Mouse (Mus musculus): Measurements from ENCODE around the gene Olfr1510.
A peak's percentile ranks its signal among the peaks of the same experiment; 100 is the strongest.

Gene Olfr1510

DNA sequence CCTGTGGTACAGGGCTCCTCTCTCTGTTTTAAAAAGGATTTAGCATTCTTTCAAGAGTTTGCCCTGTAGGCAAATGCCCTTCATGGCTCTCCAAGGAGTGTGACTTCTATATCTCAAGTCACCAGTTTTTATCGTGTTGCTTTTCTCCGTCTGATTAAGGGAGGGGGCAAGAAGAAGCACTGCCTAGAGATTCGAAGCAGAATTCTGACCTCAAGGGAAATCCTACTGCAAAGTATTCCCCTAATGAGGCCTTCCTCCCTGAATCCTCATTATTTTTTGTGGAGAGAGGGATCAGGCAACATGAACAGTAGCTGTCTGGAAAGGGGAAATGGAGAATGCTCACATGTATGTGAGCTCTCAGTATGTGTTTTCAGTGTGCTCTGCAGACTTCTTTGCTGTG lies at the start of gene Olfr1510:
Olfr1510 (minus strand) TSS at position 101 of the 400 bp plus-strand sequence.
- no peak for DNase-seq (ENCODE audit: low read depth)

DNA sequence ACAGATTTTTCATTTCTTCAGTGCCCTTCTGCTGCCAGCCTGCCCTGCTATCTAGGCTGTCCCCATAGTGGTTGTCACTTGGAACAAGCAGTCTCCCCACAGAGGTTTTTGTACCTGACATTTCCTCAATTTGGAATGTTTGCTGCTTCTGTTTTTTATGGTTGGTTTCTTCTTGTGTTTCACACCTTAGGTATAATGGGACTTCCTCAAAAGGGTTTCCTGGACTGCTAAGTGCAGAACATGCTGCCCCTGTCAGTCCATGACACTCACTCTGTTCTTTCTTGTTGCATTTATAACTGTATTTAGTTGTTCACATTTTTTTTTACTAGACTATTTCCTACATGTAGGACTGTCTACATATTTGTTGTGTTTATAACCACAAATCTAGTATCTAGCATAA lies 47.8 kb upstream of the Olfr1510 start:
- no peak for DNase-seq (ENCODE audit: low read depth)

- DNase-seq (ENCODE audit: low read depth): peak; percentile 60
These were observed 37.0 kb upstream of the Olfr1510 start for GRCm38 (mm10) chr14:52451138-52451537.

DNA sequence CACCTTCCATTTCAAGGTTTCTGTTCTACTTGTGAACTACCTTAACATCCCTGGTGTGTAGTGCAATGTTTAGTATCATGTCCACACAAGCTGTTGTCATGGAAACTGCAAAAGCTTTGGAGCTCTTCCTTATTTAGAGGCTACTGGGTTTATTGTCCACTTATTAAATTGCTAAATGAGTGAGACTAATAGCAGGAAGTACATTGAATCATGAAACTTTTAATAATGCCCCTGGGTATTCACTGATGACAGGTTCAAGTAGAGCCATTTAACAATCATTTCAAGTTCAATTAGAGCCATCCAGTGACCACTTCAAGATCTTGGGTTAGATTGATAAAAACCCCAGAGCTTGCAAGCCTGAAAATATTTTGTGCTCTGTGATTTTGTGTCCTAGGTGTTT lies 28.5 kb upstream of the Olfr1510 start, which contains the start of gene Olfr1509:
Olfr1509 (plus strand) TSS at position 301 of the 400 bp plus-strand sequence.
- no peak for DNase-seq (ENCODE audit: low read depth)

DNA sequence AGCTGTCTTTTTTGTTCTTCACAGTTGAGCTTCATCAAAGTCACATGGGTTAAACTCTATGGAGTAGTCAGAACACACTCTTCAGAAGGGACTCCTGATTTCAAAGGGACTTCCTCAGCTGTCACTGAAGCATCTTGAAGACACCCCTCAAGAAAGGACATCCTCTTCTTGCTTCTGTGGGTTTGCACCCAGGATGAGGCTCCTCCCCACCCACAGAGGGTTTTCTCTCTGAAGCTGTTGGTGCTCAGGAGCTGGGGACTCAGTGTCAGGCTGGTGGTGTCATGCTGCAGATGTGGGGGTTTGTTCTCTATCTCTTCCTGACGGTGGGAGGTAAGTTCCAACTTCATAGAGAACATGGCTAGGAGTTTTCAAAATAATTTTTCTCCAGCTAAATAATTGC lies 13.5 kb upstream of the Olfr1510 start:
- peak; percentile 75 for DNase-seq (ENCODE audit: low read depth)

DNA sequence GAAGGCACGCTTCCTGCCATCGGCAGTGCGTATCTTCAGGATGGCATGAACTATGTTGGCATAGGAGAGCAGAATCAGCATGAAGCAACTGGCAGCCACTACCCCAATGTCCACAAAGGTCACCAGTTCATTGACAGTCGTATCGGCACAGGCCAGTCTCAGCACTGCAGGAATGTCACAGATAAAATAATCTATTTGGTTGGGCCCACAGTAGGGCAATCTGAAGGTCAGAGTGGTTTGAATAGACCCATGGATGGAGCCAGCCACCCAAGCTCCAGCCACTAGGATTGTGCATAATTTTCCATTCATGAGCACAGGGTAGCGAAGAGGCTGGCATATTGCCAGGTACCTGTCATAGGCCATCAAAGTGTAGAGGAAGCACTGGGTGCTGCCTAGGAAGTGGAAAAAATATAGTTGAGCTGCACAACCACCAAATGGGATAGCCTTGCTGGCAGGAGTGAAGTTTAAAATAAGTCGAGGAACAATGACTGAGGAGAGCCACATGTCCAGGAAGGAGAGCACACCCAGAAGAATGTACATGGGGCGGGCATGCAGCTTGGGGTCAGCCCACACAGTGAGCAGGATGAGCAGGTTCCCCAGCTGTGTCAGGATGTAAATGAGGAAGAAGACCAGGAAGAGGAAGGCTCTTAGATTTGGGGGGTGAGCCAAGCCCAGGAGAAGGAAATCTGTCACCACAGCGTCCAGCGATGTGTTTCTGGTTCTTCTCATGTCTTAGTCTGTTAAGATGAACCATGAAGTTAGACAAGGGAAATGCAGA lies 3.8 kb downstream of the Olfr1510 start:
- peak; percentile 22 for DNase-seq (ENCODE audit: low read depth)

- no peak for DNase-seq (ENCODE audit: low read depth)
These were observed 16.9 kb downstream of the Olfr1510 start, which contains the start of gene Olfr1511 for GRCm38 (mm10) chr14:52397279-52397678. TSS of gene Olfr1511 (minus strand) at chr14:52397379.

DNA sequence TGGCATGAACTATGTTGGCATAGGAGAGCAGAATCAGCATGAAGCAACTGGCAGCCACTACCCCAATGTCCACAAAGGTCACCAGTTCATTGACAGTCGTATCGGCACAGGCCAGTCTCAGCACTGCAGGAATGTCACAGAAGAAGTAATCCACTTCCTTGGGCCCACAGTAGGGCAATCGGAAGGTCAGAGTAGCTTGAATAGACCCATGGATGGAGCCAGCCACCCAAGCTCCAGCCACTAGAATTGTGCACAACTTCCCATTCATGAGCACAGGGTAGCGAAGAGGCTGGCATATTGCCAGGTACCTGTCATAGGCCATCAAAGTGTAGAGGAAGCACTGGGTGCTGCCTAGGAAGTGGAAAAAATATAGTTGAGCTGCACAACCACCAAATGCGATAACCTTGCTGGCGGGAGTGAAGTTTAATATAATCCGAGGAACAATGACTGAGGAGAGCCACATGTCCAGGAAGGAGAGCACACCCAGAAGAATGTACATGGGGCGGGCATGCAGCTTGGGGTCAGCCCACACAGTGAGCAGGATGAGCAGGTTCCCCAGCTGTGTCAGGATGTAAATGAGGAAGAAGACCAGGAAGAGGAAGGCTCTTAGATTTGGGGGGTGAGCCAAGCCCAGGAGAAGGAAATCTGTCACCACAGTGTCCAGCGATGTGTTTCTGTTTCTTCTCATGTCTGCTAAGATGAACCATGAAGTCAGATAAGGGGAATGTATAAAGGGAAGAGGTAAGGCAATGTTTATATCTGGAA lies 23.9 kb downstream of the Olfr1510 start:
- peak; percentile 30 for DNase-seq (ENCODE audit: low read depth)

- no peak for DNase-seq (ENCODE audit: low read depth)
These were observed 35.1 kb downstream of the Olfr1510 start, which contains the start of gene Olfr1512 for GRCm38 (mm10) chr14:52379068-52379467. TSS of gene Olfr1512 (minus strand) at chr14:52379168.

- DNase-seq (ENCODE audit: low read depth): no peak
These were observed 45.4 kb downstream of the Olfr1510 start for GRCm38 (mm10) chr14:52368741-52369140.
